Mouse (Mus musculus): ENCODE data around the gene Cox8b.
A peak's percentile ranks its signal among the peaks of the same experiment; 100 is the strongest.

- TF ChIP-seq CTCF (IDR thresholded peaks at IDR 0.05; ENCODE audit: low read depth): peak; percentile 94
- TF ChIP-seq EP300 (IDR thresholded peaks at IDR 0.05; ENCODE audit: low read depth): peak; percentile 33; the same call in 1 of the 2 replicates
These were observed 41.2 kb upstream of the Cox8b start, which contains the start of gene Pgghg for GRCm38 (mm10) chr7:140941222-140942051.

Measured in liver, postnatal 0 days (tissue).